Mouse (Mus musculus): ENCODE measurements around the gene Ecpas.

Gene Ecpas

GRCm38 (mm10) chr4:58912629-58913335, at the start of gene Ecpas:
Gene Ecpas, minus strand, starts transcription at chr4:58912749.
- peak in 1 of 2 experiments; percentile 71 for DNase-seq (ENCODE audit: low spot score in 2 of 2)

GRCm38 (mm10) chr4:58961719-58962118, 49.2 kb upstream of the Ecpas start:
- DNase-seq (ENCODE audit: low spot score in 2 of 2), result no peak

GRCm38 (mm10) chr4:58952630-58953029, 40.1 kb upstream of the Ecpas start:
- DNase-seq (ENCODE audit: low spot score in 2 of 2), result no peak

GRCm38 (mm10) chr4:58948391-58948790, 35.8 kb upstream of the Ecpas start:
- DNase-seq (ENCODE audit: low spot score in 2 of 2), result no peak

- peak in 1 of 2 experiments; percentile 56 for DNase-seq (ENCODE audit: low spot score in 2 of 2)
Observed at GRCm38 (mm10) chr4:58944695-58945094, 32.1 kb upstream of the Ecpas start.

- DNase-seq (ENCODE audit: low spot score in 2 of 2), result no peak
Observed at GRCm38 (mm10) chr4:58944206-58944553, 31.6 kb upstream of the Ecpas start.

- peak; percentile 89 to 93 for DNase-seq (ENCODE audit: low spot score in 2 of 2)
Observed at GRCm38 (mm10) chr4:58943420-58944205, 31.1 kb upstream of the Ecpas start, which contains the start of gene Zkscan16. Gene Zkscan16, plus strand, starts transcription at chr4:58943628.

GRCm38 (mm10) chr4:58942942-58943341, 30.4 kb upstream of the Ecpas start:
- DNase-seq (ENCODE audit: low spot score in 2 of 2), result no peak

GRCm38 (mm10) chr4:58941638-58942037, 29.1 kb upstream of the Ecpas start:
- no peak for DNase-seq (ENCODE audit: low spot score in 2 of 2)

GRCm38 (mm10) chr4:58935846-58936245, 23.3 kb upstream of the Ecpas start:
- DNase-seq (ENCODE audit: low spot score in 2 of 2), result no peak

GRCm38 (mm10) chr4:58934746-58935476, 22.4 kb upstream of the Ecpas start:
- peak in 1 of 2 experiments; percentile 33 for DNase-seq (ENCODE audit: low spot score in 2 of 2)

GRCm38 (mm10) chr4:58934308-58934707, 21.8 kb upstream of the Ecpas start:
- DNase-seq (ENCODE audit: low spot score in 2 of 2), result no peak

- DNase-seq (ENCODE audit: low spot score in 2 of 2), result no peak
Observed at GRCm38 (mm10) chr4:58932541-58932940, 20.0 kb upstream of the Ecpas start.

- no peak for DNase-seq (ENCODE audit: low spot score in 2 of 2)
Observed at GRCm38 (mm10) chr4:58927661-58928060, 15.1 kb upstream of the Ecpas start.

GRCm38 (mm10) chr4:58926120-58926519, 13.6 kb upstream of the Ecpas start:
- no peak for DNase-seq (ENCODE audit: low spot score in 2 of 2)

GRCm38 (mm10) chr4:58925664-58926063, 13.1 kb upstream of the Ecpas start:
- no peak for DNase-seq (ENCODE audit: low spot score in 2 of 2)

- DNase-seq (ENCODE audit: low spot score in 2 of 2), result no peak
Observed at GRCm38 (mm10) chr4:58923933-58924332, 11.4 kb upstream of the Ecpas start.

GRCm38 (mm10) chr4:58915081-58915826, 2.7 kb upstream of the Ecpas start:
- no peak for DNase-seq (ENCODE audit: low spot score in 2 of 2)

- no peak for DNase-seq (ENCODE audit: low spot score in 2 of 2)
Observed at GRCm38 (mm10) chr4:58913336-58914026, 932 bp upstream of the Ecpas start.

GRCm38 (mm10) chr4:58911831-58912628, 519 bp downstream of the Ecpas start:
- peak in 1 of 2 experiments; percentile 38 for DNase-seq (ENCODE audit: low spot score in 2 of 2)

Measured in left cerebral cortex, adult 9 months (tissue).